Mouse (Mus musculus) myocyte (in vitro differentiated cells): ENCODE results near the gene Smtn.

ENCODE experiments used
- CEBPB ChIP-seq: IDR thresholded peaks from 2 replicates; pipeline ENCODE4 v1.6.1; 2011; ENCODE audit warnings: mild to moderate bottlenecking, moderate library complexity; ENCODE audit not compliant: poor library complexity, insufficient read depth, severe bottlenecking
- MAX ChIP-seq: IDR thresholded peaks from one replicate; pipeline ENCODE4 v1.6.1; 2011; ENCODE audit warnings: low read depth, mild to moderate bottlenecking, control low read depth
- MYOD1 ChIP-seq, 3 experiments: IDR thresholded peaks; one replicate each; pipeline ENCODE4 v1.6.1; 2011; ENCODE audit warnings: control low read depth in 2 of 3, low read depth in 2 of 3, mild to moderate bottlenecking in 2 of 3, moderate library complexity in 1 of 3; ENCODE audit not compliant: insufficient read length in 2 of 3, control insufficient read depth in 1 of 3
- POLR2A ChIP-seq: IDR thresholded peaks from one replicate; pipeline ENCODE4 v1.6.1; 2011; ENCODE audit warnings: low read depth, mild to moderate bottlenecking, control low read depth, moderate library complexity; ENCODE audit not compliant: insufficient read length
- POLR2AphosphoS2 ChIP-seq: IDR thresholded peaks from one replicate; pipeline ENCODE4 v1.6.1; 2011; ENCODE audit warnings: low read depth, control low read depth; ENCODE audit not compliant: insufficient read length
- REST ChIP-seq: IDR thresholded peaks from one replicate; pipeline ENCODE4 v1.6.1; 2011; ENCODE audit warnings: mild to moderate bottlenecking, control low read depth, moderate library complexity; ENCODE audit not compliant: insufficient read depth, insufficient read length
- USF1 ChIP-seq: IDR thresholded peaks from one replicate; pipeline ENCODE4 v1.6.1; 2011; ENCODE audit warnings: low read depth, mild to moderate bottlenecking, control low read depth, moderate library complexity

- TF ChIP-seq POLR2A (no peak), POLR2AphosphoS2 (no peak), MYOD1 (IDR thresholded peaks at IDR 0.05; ENCODE audit: control insufficient read depth in 1 of 3, insufficient read length in 2 of 3, low read depth in 2 of 3) (peak in 1 of 3 experiments; percentile 73), CEBPB (no peak), REST (no peak), USF1 (no peak), MAX (no peak)
These were observed 47.7 kb downstream of the Smtn start for GRCm38 (mm10) chr11:3492748-3493147.
